Comparison of ENCODE assay signal across 8 mouse cellular contexts in genomic region chr7:100520663-100521285, GRCm38 (mm10). TPM values are rescaled to one million over a fixed set of nuclear protein-coding genes. Genes with fewer than 3 reads are reported as not detected.
A peak's percentile ranks its signal among the peaks of the same experiment; 100 is the strongest.
DNase-seq lines count a peak whose midpoint lies in the region; ATAC-seq and TF ChIP-seq lines count a peak whose summit lies in the region.

No protein-coding gene starts in this region.

- peak; percentile 97 for TF ChIP-seq CTCF in intestine, postnatal 0 days (IDR thresholded peaks at IDR 0.05; ENCODE audit: low read depth)

- H3K27ac ChIP-seq in forebrain, embryonic 10.5 days: no peak overlapping the region
- no peak overlapping the region for H3K27ac ChIP-seq in forebrain, embryonic 15.5 days (replicated peaks)
- no peak overlapping the region for H3K27ac ChIP-seq in intestine, postnatal 0 days (ENCODE audit: low read depth, low read length)
- H3K27ac ChIP-seq in limb, embryonic 12.5 days: no peak overlapping the region

- H3K4me3 ChIP-seq in forebrain, embryonic 10.5 days: no peak overlapping the region
- no peak overlapping the region for H3K4me3 ChIP-seq in forebrain, embryonic 15.5 days
- H3K4me3 ChIP-seq in intestine, postnatal 0 days (ENCODE audit: low read depth, low read length): no peak overlapping the region
- H3K4me3 ChIP-seq in limb, embryonic 12.5 days (replicated peaks): no peak overlapping the region

- no peak overlapping the region for H3K4me2 ChIP-seq in forebrain, embryonic 15.5 days (replicated peaks)
- H3K4me2 ChIP-seq in intestine, postnatal 0 days (replicated peaks; ENCODE audit: low read depth): peak overlapping the region; percentile 10; the same call in 1 of the 2 replicates
- peak overlapping the region; percentile 20; the same call in 1 of the 2 replicates for H3K4me2 ChIP-seq in limb, embryonic 12.5 days

- H3K36me3 ChIP-seq in forebrain, embryonic 10.5 days (replicated peaks): no peaks in the 10 kb centered on the region
- no peaks in the 10 kb centered on the region for H3K36me3 ChIP-seq in forebrain, embryonic 15.5 days
- no peaks in the 10 kb centered on the region for H3K36me3 ChIP-seq in intestine, postnatal 0 days (ENCODE audit: control insufficient read depth, insufficient read depth)
- H3K36me3 ChIP-seq in limb, embryonic 12.5 days: no peaks in the 10 kb centered on the region

- no peaks in the 10 kb centered on the region for H3K9me3 ChIP-seq in forebrain, embryonic 10.5 days
- H3K9me3 ChIP-seq in forebrain, embryonic 15.5 days: no peaks in the 10 kb centered on the region
- no peaks in the 10 kb centered on the region for H3K9me3 ChIP-seq in intestine, postnatal 0 days (ENCODE audit: control insufficient read depth)
- no peaks in the 10 kb centered on the region for H3K9me3 ChIP-seq in limb, embryonic 12.5 days

- H3K4me1 ChIP-seq in forebrain, embryonic 10.5 days: no peaks in the 10 kb centered on the region
- H3K4me1 ChIP-seq in forebrain, embryonic 15.5 days: no peaks in the 10 kb centered on the region
- H3K4me1 ChIP-seq in intestine, postnatal 0 days (replicated peaks; ENCODE audit: control insufficient read depth, insufficient read depth, low read length): no peaks in the 10 kb centered on the region; the same call in 1 of the 2 replicates
- H3K4me1 ChIP-seq in limb, embryonic 12.5 days (replicated peaks): no peaks in the 10 kb centered on the region

- WGBS in forebrain, embryonic 10.5 days: 25% methylated on average over 10 of the region's 10 CpGs
- 18% methylated on average over 10 of the region's 10 CpGs for WGBS in forebrain, embryonic 15.5 days
- 21% methylated on average over 10 of the region's 10 CpGs for WGBS in intestine, postnatal 0 days
- 21% methylated on average over 10 of the region's 10 CpGs for WGBS in limb, embryonic 12.5 days

- H3K9ac ChIP-seq in forebrain, embryonic 15.5 days (replicated peaks): no peak overlapping the region
- H3K9ac ChIP-seq in intestine, postnatal 0 days (ENCODE audit: low read depth, low read length): no peak overlapping the region
- no peak overlapping the region for H3K9ac ChIP-seq in limb, embryonic 12.5 days (replicated peaks)

- DNase-seq in forebrain, embryonic 10.5 days (ENCODE audit: extremely low spot score, low spot score): peak; percentile 84
- peak; percentile 49 for DNase-seq in gastrocnemius, postnatal 25 days
- peak; percentile 82 to 96 for DNase-seq in spleen, postnatal 4 days (ENCODE audit: low spot score in 2 of 2)

- ATAC-seq in forebrain, embryonic 15.5 days (replicated peaks): no peak
- ATAC-seq in common myeloid progenitor, adult 5-6 weeks (replicated peaks; ENCODE audit: low read depth, poor library complexity, severe bottlenecking): peak; percentile 94
- ATAC-seq in intestine, postnatal 0 days: peak; percentile 69
- ATAC-seq in limb, embryonic 12.5 days (ENCODE audit: insufficient number of reproducible peaks, insufficient read depth, low FRiP score, low TSS enrichment, low read depth): no peak; the same call in 1 of the 2 replicates
- ATAC-seq in monocyte, adult 5-6 weeks (replicated peaks; ENCODE audit: insufficient number of reproducible peaks, low FRiP score, low TSS enrichment, poor library complexity, severe bottlenecking): peak; percentile 96

- H3K27me3 ChIP-seq in forebrain, embryonic 10.5 days (ENCODE audit: poor library complexity, severe bottlenecking): no peaks in the 10 kb centered on the region
- no peaks in the 10 kb centered on the region for H3K27me3 ChIP-seq in forebrain, embryonic 15.5 days
- H3K27me3 ChIP-seq in intestine, postnatal 0 days (replicated peaks; ENCODE audit: control insufficient read depth, insufficient read depth, low read length): no peaks in the 10 kb centered on the region
- H3K27me3 ChIP-seq in limb, embryonic 12.5 days: no peaks in the 10 kb centered on the region

RNA-seq across cellular contexts. Expression of gene Dnajb13, which starts 6.0 kb away (rescaled TPM):
- polyA plus RNA-seq in forebrain, embryonic 10.5 days (2016; fragmentation: Nextera tagmentation; extraction: Ambion mirVana): 0.26 and 0.30 TPM in 2 replicates
- polyA plus RNA-seq in forebrain, embryonic 15.5 days (2015; fragmentation: Nextera tagmentation; extraction: Ambion mirVana): 2.6 and 4.9 TPM in 2 replicates
- 0.37 TPM in 1 of 2 replicates, not detected in the other for total RNA-seq in common myeloid progenitor, adult 5-6 weeks (2017)
- not detected for total RNA-seq in gastrocnemius, postnatal 25 days (2021)
- polyA plus RNA-seq in intestine, postnatal 0 days (2015; fragmentation: Nextera tagmentation; extraction: Ambion mirVana): 0.09 and 0.17 TPM in 2 replicates
- polyA plus RNA-seq in limb, embryonic 12.5 days (2016; fragmentation: Nextera tagmentation; extraction: Ambion mirVana): 0.26 and 0.35 TPM in 2 replicates
- 1.7 to 3.6 TPM in 2 of 3 replicates, not detected in the other for total RNA-seq in monocyte, adult 5-6 weeks (2017)

RNA-seq across cellular contexts. Expression of gene Coa4, which starts 16.1 kb away (rescaled TPM):
- 20.4 and 20.6 TPM in 2 replicates for polyA plus RNA-seq in forebrain, embryonic 10.5 days (2016; fragmentation: Nextera tagmentation; extraction: Ambion mirVana)
- 14.1 and 14.9 TPM in 2 replicates for polyA plus RNA-seq in forebrain, embryonic 15.5 days (2015; fragmentation: Nextera tagmentation; extraction: Ambion mirVana)
- 11.0 and 22.6 TPM in 2 replicates for total RNA-seq in common myeloid progenitor, adult 5-6 weeks (2017)
- total RNA-seq in gastrocnemius, postnatal 25 days (2021): 10 to 100 TPM in 1 of 2 experiments, 1 to 10 TPM in 1; 8.1 to 13.0 TPM
- 52.4 and 54.1 TPM in 2 replicates for polyA plus RNA-seq in intestine, postnatal 0 days (2015; fragmentation: Nextera tagmentation; extraction: Ambion mirVana)
- polyA plus RNA-seq in limb, embryonic 12.5 days (2016; fragmentation: Nextera tagmentation; extraction: Ambion mirVana): 15.7 and 21.3 TPM in 2 replicates
- total RNA-seq in monocyte, adult 5-6 weeks (2017): 6.1 to 12.5 TPM (median 7.5 TPM) in 3 replicates

RNA-seq across cellular contexts. Expression of gene Ucp2, which starts 27.6 kb away (rescaled TPM):
- polyA plus RNA-seq in forebrain, embryonic 10.5 days (2016; fragmentation: Nextera tagmentation; extraction: Ambion mirVana): 78.7 and 93.9 TPM in 2 replicates
- polyA plus RNA-seq in forebrain, embryonic 15.5 days (2015; fragmentation: Nextera tagmentation; extraction: Ambion mirVana): 47.4 and 48.4 TPM in 2 replicates
- 101 and 132 TPM in 2 replicates for total RNA-seq in common myeloid progenitor, adult 5-6 weeks (2017)
- 10 to 100 TPM; 31.0 to 52.5 TPM for total RNA-seq in gastrocnemius, postnatal 25 days (2021)
- 266 and 281 TPM in 2 replicates for polyA plus RNA-seq in intestine, postnatal 0 days (2015; fragmentation: Nextera tagmentation; extraction: Ambion mirVana)
- 154 and 169 TPM in 2 replicates for polyA plus RNA-seq in limb, embryonic 12.5 days (2016; fragmentation: Nextera tagmentation; extraction: Ambion mirVana)
- 334 to 441 TPM (median 351 TPM) in 3 replicates for total RNA-seq in monocyte, adult 5-6 weeks (2017)

RNA-seq across cellular contexts. Expression of gene Ucp3, which starts 48.0 kb away (rescaled TPM):
- polyA plus RNA-seq in forebrain, embryonic 10.5 days (2016; fragmentation: Nextera tagmentation; extraction: Ambion mirVana): not detected in 2 replicates
- polyA plus RNA-seq in forebrain, embryonic 15.5 days (2015; fragmentation: Nextera tagmentation; extraction: Ambion mirVana): not detected in 2 replicates
- not detected in 2 replicates for total RNA-seq in common myeloid progenitor, adult 5-6 weeks (2017)
- 100 to 1,000 TPM; 105 to 189 TPM for total RNA-seq in gastrocnemius, postnatal 25 days (2021)
- not detected in 2 replicates for polyA plus RNA-seq in intestine, postnatal 0 days (2015; fragmentation: Nextera tagmentation; extraction: Ambion mirVana)
- polyA plus RNA-seq in limb, embryonic 12.5 days (2016; fragmentation: Nextera tagmentation; extraction: Ambion mirVana): not detected in 2 replicates
- 0.29 TPM in 1 of 3 replicates, not detected in the others for total RNA-seq in monocyte, adult 5-6 weeks (2017)

Comparison
In these comparisons a context has a peak if more than half of its experiments do, and no peak if none do; other contexts are left out.
1. ATAC-seq: peak in common myeloid progenitor, adult 5-6 weeks (single experiment), intestine, postnatal 0 days (single experiment) and monocyte, adult 5-6 weeks (single experiment); none in forebrain, embryonic 15.5 days (single experiment) and limb, embryonic 12.5 days (single experiment).
2. Peak in every context shown above with its lines, with median percentiles within 50 percentile points of each other: DNase-seq.